Mouse (Mus musculus): Measurements from ENCODE around the gene Mybbp1a. TPM values are rescaled to one million over a fixed set of nuclear protein-coding genes. Genes with fewer than 3 reads are reported as not detected.

The Mybbp1a gene
- total and polyA plus RNA-seq, 3 experiments, result 344 to 3,394 (median 602) TPM

- Histone ChIP-seq H3K4me1 (ENCODE audit: control insufficient read depth in 1 of 2, insufficient read depth in 2 of 2, low read length in 2 of 2) (peaks cover 5 to 13% of the 10 kb centered on the region in 2 experiments; a peak in 3 of 4 replicates), H3K36me3 (ENCODE audit: control insufficient read depth in 1 of 2, insufficient read depth in 2 of 2, low read length in 2 of 2) (peaks cover 0 to 10% of the 10 kb centered on the region in 2 experiments; a peak in 2 of 4 replicates), H3K9ac (ENCODE audit: control insufficient read depth, low read depth, low read length, poor library complexity, severe bottlenecking) (no peak overlapping the region), H3K4me3 (ENCODE audit: control insufficient read depth in 1 of 2, insufficient read depth in 1 of 2, low read depth in 2 of 2, low read length in 2 of 2) (no peak overlapping the region), H3K27me3 (ENCODE audit: control insufficient read depth in 1 of 2, insufficient read depth in 2 of 2, low read length in 2 of 2) (no peaks in the 10 kb centered on the region), H3K79me2 (ENCODE audit: control insufficient read depth, insufficient read depth, low read length, poor library complexity) (no peaks in the 10 kb centered on the region), H3K27ac (ENCODE audit: control insufficient read depth, low read depth, low read length) (no peak overlapping the region), H3K9me3 (replicated peaks; ENCODE audit: insufficient read depth, low read length) (no peaks in the 10 kb centered on the region)
- no peak for DNase-seq (ENCODE audit: low read depth, low spot score)
- TF ChIP-seq SMC3 (IDR thresholded peaks at IDR 0.05; ENCODE audit: low read depth, low read length), result no peak
- TF ChIP-seq BHLHE40 (IDR thresholded peaks at IDR 0.05; ENCODE audit: borderline replicate concordance, low read depth, low read length), result no peak
- TF ChIP-seq ETS1 (IDR thresholded peaks at IDR 0.05; ENCODE audit: low read depth, low read length), result no peak
- TF ChIP-seq MEF2A (IDR thresholded peaks at IDR 0.05; ENCODE audit: extremely low read depth, insufficient replicate concordance, low read depth, low read length, poor library complexity, severe bottlenecking), result no peak
- TF ChIP-seq ZC3H11A (IDR thresholded peaks at IDR 0.05; ENCODE audit: low read depth, low read length), result no peak
- TF ChIP-seq TBP (IDR thresholded peaks at IDR 0.05; ENCODE audit: low read depth, low read length), result no peak
Measured at GRCm38 (mm10) chr11:72402969-72403368, 38.2 kb upstream of the Mybbp1a start.

- Histone ChIP-seq H3K4me1 (ENCODE audit: control insufficient read depth in 1 of 2, insufficient read depth in 2 of 2, low read length in 2 of 2) (peaks cover 6 to 18% of the 10 kb centered on the region in 2 experiments; a peak in 3 of 4 replicates), H3K9ac (ENCODE audit: control insufficient read depth, low read depth, low read length, poor library complexity, severe bottlenecking) (no peak overlapping the region), H3K9me3 (replicated peaks; ENCODE audit: insufficient read depth, low read length) (no peaks in the 10 kb centered on the region), H3K79me2 (ENCODE audit: control insufficient read depth, insufficient read depth, low read length, poor library complexity) (no peaks in the 10 kb centered on the region), H3K4me3 (ENCODE audit: control insufficient read depth in 1 of 2, insufficient read depth in 1 of 2, low read depth in 2 of 2, low read length in 2 of 2) (no peak overlapping the region), H3K27ac (ENCODE audit: control insufficient read depth, low read depth, low read length) (no peak overlapping the region), H3K36me3 (ENCODE audit: control insufficient read depth in 1 of 2, insufficient read depth in 2 of 2, low read length in 2 of 2) (peaks cover 0 to 12% of the 10 kb centered on the region in 2 experiments; a peak in 2 of 4 replicates), H3K27me3 (ENCODE audit: control insufficient read depth in 1 of 2, insufficient read depth in 2 of 2, low read length in 2 of 2) (no peaks in the 10 kb centered on the region)
- no peak for TF ChIP-seq KAT2A (conservative IDR thresholded peaks at IDR 0.05; ENCODE audit: low read depth, low read length)
- TF ChIP-seq NELFE (IDR thresholded peaks at IDR 0.05; ENCODE audit: low read depth, low read length), result no peak
- no peak for TF ChIP-seq BHLHE40 (IDR thresholded peaks at IDR 0.05; ENCODE audit: borderline replicate concordance, low read depth, low read length)
- TF ChIP-seq CHD2 (IDR thresholded peaks at IDR 0.05; ENCODE audit: low read length), result no peak
- DNase-seq (ENCODE audit: low read depth, low spot score), result no peak
Measured at GRCm38 (mm10) chr11:72405532-72405931, 35.6 kb upstream of the Mybbp1a start.

- Histone ChIP-seq H3K79me2 (ENCODE audit: control insufficient read depth, insufficient read depth, low read length, poor library complexity) (no peaks in the 10 kb centered on the region), H3K27me3 (ENCODE audit: control insufficient read depth in 1 of 2, insufficient read depth in 2 of 2, low read length in 2 of 2) (no peaks in the 10 kb centered on the region), H3K36me3 (ENCODE audit: control insufficient read depth in 1 of 2, insufficient read depth in 2 of 2, low read length in 2 of 2) (peaks cover 0 to 12% of the 10 kb centered on the region in 2 experiments; a peak in 2 of 4 replicates), H3K9me3 (replicated peaks; ENCODE audit: insufficient read depth, low read length) (no peaks in the 10 kb centered on the region), H3K9ac (ENCODE audit: control insufficient read depth, low read depth, low read length, poor library complexity, severe bottlenecking) (no peak overlapping the region), H3K4me3 (ENCODE audit: control insufficient read depth in 1 of 2, insufficient read depth in 1 of 2, low read depth in 2 of 2, low read length in 2 of 2) (no peak overlapping the region), H3K4me1 (ENCODE audit: control insufficient read depth in 1 of 2, insufficient read depth in 2 of 2, low read length in 2 of 2) (peaks cover 6 to 18% of the 10 kb centered on the region in 2 experiments; a peak in 3 of 4 replicates), H3K27ac (ENCODE audit: control insufficient read depth, low read depth, low read length) (no peak overlapping the region)
- DNase-seq (ENCODE audit: low read depth, low spot score), result no peak
- no peak for TF ChIP-seq KAT2A (conservative IDR thresholded peaks at IDR 0.05; ENCODE audit: low read depth, low read length)
- TF ChIP-seq HCFC1 (IDR thresholded peaks at IDR 0.05; ENCODE audit: low read depth, low read length), result no peak
- no peak for TF ChIP-seq ZC3H11A (IDR thresholded peaks at IDR 0.05; ENCODE audit: low read depth, low read length)
- TF ChIP-seq MEF2A (IDR thresholded peaks at IDR 0.05; ENCODE audit: extremely low read depth, insufficient replicate concordance, low read depth, low read length, poor library complexity, severe bottlenecking), result no peak
- TF ChIP-seq TAL1 (IDR thresholded peaks at IDR 0.05; ENCODE audit: low read length), result no peak
- no peak for TF ChIP-seq CHD2 (IDR thresholded peaks at IDR 0.05; ENCODE audit: low read length)
- TF ChIP-seq MAZ (IDR thresholded peaks at IDR 0.05; ENCODE audit: low read depth, low read length), result no peak
- no peak for TF ChIP-seq MYB (IDR thresholded peaks at IDR 0.05; ENCODE audit: low read depth, low read length)
- no peak for TF ChIP-seq NRF1 (IDR thresholded peaks at IDR 0.05; ENCODE audit: insufficient read depth, low read depth, low read length, poor library complexity, severe bottlenecking)
- TF ChIP-seq ELF1 (IDR thresholded peaks at IDR 0.05; ENCODE audit: low read depth, low read length), result no peak
- TF ChIP-seq USF1 (IDR thresholded peaks at IDR 0.05; ENCODE audit: low read depth, low read length), result no peak
- TF ChIP-seq TBP (IDR thresholded peaks at IDR 0.05; ENCODE audit: low read depth, low read length), result no peak
- no peak for TF ChIP-seq ZMIZ1 (IDR thresholded peaks at IDR 0.05; ENCODE audit: low read depth, low read length)
- no peak for TF ChIP-seq POLR2A (IDR thresholded peaks at IDR 0.05; ENCODE audit: control insufficient read depth in 1 of 2, insufficient read depth in 1 of 2, low read depth in 1 of 2, low read length in 2 of 2, poor library complexity in 1 of 2)
- no peak for TF ChIP-seq E2F4 (IDR thresholded peaks at IDR 0.05; ENCODE audit: borderline replicate concordance, low read depth, low read length)
- TF ChIP-seq GATA1 (IDR thresholded peaks at IDR 0.05; ENCODE audit: low read depth, low read length), result no peak
- TF ChIP-seq UBTF (IDR thresholded peaks at IDR 0.05; ENCODE audit: borderline replicate concordance, insufficient read depth, low read depth, low read length), result no peak
- no peak for TF ChIP-seq BHLHE40 (IDR thresholded peaks at IDR 0.05; ENCODE audit: borderline replicate concordance, low read depth, low read length)
Measured at GRCm38 (mm10) chr11:72406079-72406675, 35.0 kb upstream of the Mybbp1a start.

All from MEL (cell line).